Mouse (Mus musculus): ENCODE data around the gene Ntsr1. TPM values are rescaled to one million over a fixed set of nuclear protein-coding genes. Genes with fewer than 3 reads are reported as not detected.

Gene Ntsr1
- 6.2 and 6.3 TPM in 2 replicates for polyA plus RNA-seq (2014; fragmentation: Nextera tagmentation; extraction: Ambion mirVana)

DNA sequence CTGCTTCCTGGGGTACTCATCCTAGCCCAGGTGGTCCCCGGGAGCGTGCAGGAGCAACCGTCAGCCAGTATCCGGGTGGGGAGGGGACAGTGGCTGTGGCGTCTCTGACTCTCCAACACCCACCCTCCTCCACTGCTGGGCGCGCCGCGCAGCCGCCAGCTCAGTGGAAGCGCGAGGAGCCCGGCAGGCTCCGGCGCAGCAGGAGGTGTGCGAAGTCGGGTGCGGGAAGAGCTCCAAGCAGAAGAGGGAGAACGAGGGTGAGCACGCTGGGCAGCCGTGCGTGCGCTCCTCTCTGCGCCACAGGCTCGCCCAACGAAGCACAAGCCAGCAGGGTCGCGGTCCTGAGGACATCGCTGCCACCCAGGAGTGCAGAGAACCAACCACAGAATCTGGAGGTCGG is at the start of gene Ntsr1:
TSS of gene Ntsr1 (plus strand) at position 236 of the 400 bp plus-strand sequence.
- WGBS: under 1% methylated on average over 30 of the region's 30 CpGs
- H3K9ac ChIP-seq (ENCODE audit: low read length): peak within 1 kb of the TSS; percentile 55

DNA sequence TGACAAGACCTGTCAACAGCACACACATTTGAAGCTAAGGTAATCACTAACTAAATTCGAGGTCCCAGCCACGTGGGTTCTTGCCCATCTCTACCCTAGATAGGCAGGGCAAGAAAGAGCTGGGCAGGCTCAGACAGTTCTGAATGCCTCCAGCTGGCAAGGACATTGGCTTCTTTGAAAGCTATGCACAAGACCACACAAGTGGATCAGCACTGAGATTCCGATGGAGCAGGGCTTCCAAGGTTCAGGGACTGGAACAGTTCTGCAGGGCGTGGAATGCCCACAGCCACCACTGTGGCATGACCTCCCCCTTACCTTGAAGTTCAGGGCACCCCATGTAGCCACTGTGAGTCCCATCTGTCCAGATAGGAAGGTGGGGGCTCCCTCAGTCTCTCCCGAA is 49.2 kb upstream of the Ntsr1 start:
- Histone ChIP-seq H3K4me3 (ENCODE audit: low read depth, low read length) (no peak overlapping the region), H3K4me2 (ENCODE audit: low read length) (no peak overlapping the region), H3K4me1 (replicated peaks; ENCODE audit: control insufficient read depth, insufficient read depth, low read length) (no peaks in the 10 kb centered on the region), H3K9ac (ENCODE audit: low read length) (no peak overlapping the region), H3K9me3 (ENCODE audit: control insufficient read depth, low read length) (no peaks in the 10 kb centered on the region), H3K27me3 (replicated peaks; ENCODE audit: control insufficient read depth, insufficient read depth, low read length) (peaks cover 6% of the 10 kb centered on the region), H3K27ac (ENCODE audit: low read depth) (no peak overlapping the region), H3K36me3 (ENCODE audit: control insufficient read depth, insufficient read depth, low read length) (no peaks in the 10 kb centered on the region)
- ATAC-seq (replicated peaks; ENCODE audit: low FRiP score, low TSS enrichment, low read depth): no peak
- WGBS: 82% methylated on average over 5 of the region's 5 CpGs
- no peak for DNase-seq (ENCODE audit: low spot score)

More for the DNA sequence above, at the start of gene Ntsr1:
- Histone ChIP-seq H3K27me3 (replicated peaks; ENCODE audit: control insufficient read depth, insufficient read depth, low read length) (peaks cover 22% of the 10 kb centered on the region), H3K4me1 (replicated peaks; ENCODE audit: control insufficient read depth, insufficient read depth, low read length) (peaks cover 38% of the 10 kb centered on the region), H3K9me3 (ENCODE audit: control insufficient read depth, low read length) (no peaks in the 10 kb centered on the region), H3K4me3 (ENCODE audit: low read depth, low read length) (peak within 1 kb of the TSS; percentile 39), H3K27ac (ENCODE audit: low read depth) (peak within 1 kb of the TSS; percentile 85), H3K4me2 (ENCODE audit: low read length) (peak within 1 kb of the TSS; percentile 73), H3K36me3 (ENCODE audit: control insufficient read depth, insufficient read depth, low read length) (no peaks in the 10 kb centered on the region)
- DNase-seq (ENCODE audit: low spot score) (peak; percentile 69), ATAC-seq (replicated peaks; ENCODE audit: low FRiP score, low TSS enrichment, low read depth) (no peak; the same call in 1 of the 2 replicates)

DNA sequence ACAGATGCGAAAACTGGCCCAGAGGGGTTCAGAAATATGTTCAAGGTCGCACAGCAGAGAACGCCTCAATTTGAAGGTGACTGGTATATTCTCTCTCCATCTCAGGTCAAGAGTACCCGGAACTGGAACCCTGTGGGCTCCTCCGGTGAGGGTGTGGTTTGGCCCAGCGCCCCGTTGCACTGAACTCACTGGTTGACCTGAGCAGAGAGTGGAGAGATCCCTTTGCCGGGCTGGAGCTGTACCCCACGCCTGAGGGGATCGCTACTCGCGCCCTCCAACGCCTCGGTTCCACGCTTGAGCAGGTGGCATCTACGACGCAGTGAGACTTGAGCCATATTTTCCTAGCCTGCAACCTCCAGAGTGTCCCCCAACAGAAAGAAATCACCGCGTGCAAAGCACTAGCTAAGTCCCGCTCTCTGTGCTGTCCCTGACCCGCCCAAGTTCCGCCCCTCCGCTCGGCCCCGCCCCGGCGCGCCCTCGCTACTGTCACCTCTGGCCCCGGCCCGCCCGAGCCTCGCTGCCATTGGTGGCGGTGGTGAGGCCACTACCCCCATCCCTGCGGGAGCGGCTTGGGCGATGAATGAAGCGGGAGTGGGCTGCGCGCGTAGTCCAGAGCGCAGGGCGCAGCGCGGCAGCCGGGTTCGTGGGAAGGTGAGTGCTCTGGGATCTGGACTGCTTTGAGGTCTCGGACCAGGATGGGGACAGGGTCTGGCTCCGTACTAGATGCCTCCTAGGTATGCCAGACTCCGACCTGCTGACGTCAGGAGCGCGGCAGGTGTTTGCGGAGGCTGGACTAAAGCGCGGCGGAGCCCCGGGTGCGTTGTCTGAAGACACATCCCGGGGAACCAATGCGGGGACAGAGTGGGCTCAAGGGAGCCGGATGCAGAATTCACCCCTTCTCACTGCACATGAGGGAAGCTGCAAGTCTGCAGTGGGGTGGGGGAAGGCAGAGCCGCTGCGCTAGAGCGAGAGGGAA is 43.8 kb upstream of the Ntsr1 start, which contains the start of gene Slco4a1:
TSS of gene Slco4a1 (plus strand) at position 523 of the 976 bp plus-strand sequence.
- 1% methylated on average over 62 of the region's 65 CpGs for WGBS
- Histone ChIP-seq H3K9me3 (ENCODE audit: control insufficient read depth, low read length) (no peaks in the 10 kb centered on the region), H3K27me3 (replicated peaks; ENCODE audit: control insufficient read depth, insufficient read depth, low read length) (peaks cover 36% of the 10 kb centered on the region), H3K4me3 (ENCODE audit: low read depth, low read length) (peak within 1 kb of the TSS; percentile 37), H3K27ac (ENCODE audit: low read depth) (no peak within 1 kb of the TSS), H3K4me2 (ENCODE audit: low read length) (peak within 1 kb of the TSS; percentile 62), H3K9ac (ENCODE audit: low read length) (0 out of 2 replicates have a peak within 1 kb of the TSS, but pooled peaks have one; percentile 16), H3K36me3 (ENCODE audit: control insufficient read depth, insufficient read depth, low read length) (no peaks in the 10 kb centered on the region), H3K4me1 (replicated peaks; ENCODE audit: control insufficient read depth, insufficient read depth, low read length) (0 out of 2 replicates have a peak, but pooled peaks cover 6% of the 10 kb centered on the region)
- DNase-seq (ENCODE audit: low spot score) (peak; percentile 87), ATAC-seq (replicated peaks; ENCODE audit: low FRiP score, low TSS enrichment, low read depth) (peak; percentile 95)

DNA sequence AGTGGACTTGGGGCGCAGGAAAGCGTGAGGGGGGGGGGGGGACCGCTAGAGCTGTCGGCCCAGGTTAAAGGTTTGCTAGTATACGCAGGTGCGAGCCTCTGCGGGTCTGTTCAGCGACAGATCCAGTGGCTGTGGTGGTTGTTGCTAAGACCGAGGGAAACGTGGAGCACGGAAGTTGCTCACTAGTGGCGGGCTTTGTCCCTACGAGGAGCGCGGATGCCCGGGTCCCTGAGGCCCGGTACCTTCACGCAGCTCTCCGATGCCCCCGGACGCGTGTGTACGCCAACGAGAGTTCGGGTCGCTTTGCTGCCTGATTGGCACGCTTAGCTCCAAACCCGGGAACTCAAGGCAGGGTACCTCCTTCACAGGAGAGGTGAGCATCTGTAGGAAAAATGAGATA is 43.1 kb upstream of the Ntsr1 start:
- Histone ChIP-seq H3K4me3 (ENCODE audit: low read depth, low read length) (peak overlapping the region; percentile 37), H3K4me2 (ENCODE audit: low read length) (peak overlapping the region; percentile 62), H3K36me3 (ENCODE audit: control insufficient read depth, insufficient read depth, low read length) (no peaks in the 10 kb centered on the region), H3K9ac (ENCODE audit: low read length) (no peak overlapping the region), H3K4me1 (replicated peaks; ENCODE audit: control insufficient read depth, insufficient read depth, low read length) (0 out of 2 replicates have a peak, but pooled peaks cover 6% of the 10 kb centered on the region), H3K27ac (ENCODE audit: low read depth) (no peak overlapping the region), H3K27me3 (replicated peaks; ENCODE audit: control insufficient read depth, insufficient read depth, low read length) (peaks cover 36% of the 10 kb centered on the region), H3K9me3 (ENCODE audit: control insufficient read depth, low read length) (no peaks in the 10 kb centered on the region)
- WGBS: 1% methylated on average over 27 of the region's 28 CpGs
- ATAC-seq (replicated peaks; ENCODE audit: low FRiP score, low TSS enrichment, low read depth): peak; percentile 28
- DNase-seq (ENCODE audit: low spot score): peak; percentile 70

DNA sequence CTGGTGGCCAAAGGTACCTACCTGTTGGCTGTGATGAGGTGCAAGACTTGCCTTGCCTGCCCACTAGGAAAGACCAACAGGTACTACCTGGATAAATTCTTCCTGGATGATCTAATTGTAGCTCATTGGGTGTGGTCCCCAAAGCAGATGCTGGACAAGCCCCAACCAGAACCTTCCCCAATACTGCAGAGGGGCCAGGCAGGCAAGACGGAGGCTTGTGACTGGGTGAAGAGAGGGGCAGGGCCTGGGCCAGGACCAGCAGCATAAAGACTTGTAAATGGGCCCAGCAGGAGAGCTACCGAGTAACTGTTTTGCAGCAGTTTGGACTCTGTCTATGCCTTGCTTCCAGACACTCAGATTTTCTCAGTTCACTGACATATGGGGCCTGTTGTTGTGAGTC is 42.1 kb upstream of the Ntsr1 start:
- WGBS: 62% methylated on average over 2 of the region's 2 CpGs
- no peak overlapping the region for H3K4me3 ChIP-seq (ENCODE audit: low read depth, low read length)
- no peak overlapping the region for H3K4me2 ChIP-seq (ENCODE audit: low read length)
- 0 out of 2 replicates have a peak, but pooled peaks cover 6% of the 10 kb centered on the region for H3K4me1 ChIP-seq (replicated peaks; ENCODE audit: control insufficient read depth, insufficient read depth, low read length)
- no peaks in the 10 kb centered on the region for H3K9me3 ChIP-seq (ENCODE audit: control insufficient read depth, low read length)
- ATAC-seq (replicated peaks; ENCODE audit: low FRiP score, low TSS enrichment, low read depth): no peak
- DNase-seq (ENCODE audit: low spot score): no peak
- H3K36me3 ChIP-seq (ENCODE audit: control insufficient read depth, insufficient read depth, low read length): no peaks in the 10 kb centered on the region
- H3K27me3 ChIP-seq (replicated peaks; ENCODE audit: control insufficient read depth, insufficient read depth, low read length): peaks cover 36% of the 10 kb centered on the region
- H3K9ac ChIP-seq (ENCODE audit: low read length): no peak overlapping the region
- no peak overlapping the region for H3K27ac ChIP-seq (ENCODE audit: low read depth)

DNA sequence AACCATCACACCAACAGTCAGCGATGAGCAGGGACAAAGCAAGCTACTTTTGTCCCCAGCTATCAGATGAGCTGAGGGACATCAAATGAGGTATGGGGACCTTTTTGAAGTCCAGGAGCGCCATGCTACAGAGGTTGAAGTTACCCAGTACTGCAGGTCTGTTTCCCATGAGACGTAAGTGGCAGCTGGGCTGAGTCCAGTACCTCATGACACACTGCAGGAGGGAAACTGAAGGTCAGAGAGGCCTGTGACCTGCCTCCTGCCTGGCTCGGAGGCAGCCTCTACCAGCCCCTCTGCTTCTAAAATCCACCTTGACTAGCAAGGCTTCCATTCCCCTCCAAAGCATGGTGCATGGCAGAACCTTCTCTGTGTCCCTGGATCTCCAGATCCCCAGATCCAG is 40.3 kb upstream of the Ntsr1 start:
- ATAC-seq (replicated peaks; ENCODE audit: low FRiP score, low TSS enrichment, low read depth) (no peak), DNase-seq (ENCODE audit: low spot score) (no peak)
- Histone ChIP-seq H3K9me3 (ENCODE audit: control insufficient read depth, low read length) (no peaks in the 10 kb centered on the region), H3K4me3 (ENCODE audit: low read depth, low read length) (no peak overlapping the region), H3K36me3 (ENCODE audit: control insufficient read depth, insufficient read depth, low read length) (no peaks in the 10 kb centered on the region), H3K4me2 (ENCODE audit: low read length) (no peak overlapping the region), H3K27ac (ENCODE audit: low read depth) (no peak overlapping the region), H3K4me1 (replicated peaks; ENCODE audit: control insufficient read depth, insufficient read depth, low read length) (0 out of 2 replicates have a peak, but pooled peaks cover 6% of the 10 kb centered on the region), H3K9ac (ENCODE audit: low read length) (no peak overlapping the region), H3K27me3 (replicated peaks; ENCODE audit: control insufficient read depth, insufficient read depth, low read length) (peaks cover 36% of the 10 kb centered on the region)
- WGBS: 78% methylated on average over 4 of the region's 4 CpGs

DNA sequence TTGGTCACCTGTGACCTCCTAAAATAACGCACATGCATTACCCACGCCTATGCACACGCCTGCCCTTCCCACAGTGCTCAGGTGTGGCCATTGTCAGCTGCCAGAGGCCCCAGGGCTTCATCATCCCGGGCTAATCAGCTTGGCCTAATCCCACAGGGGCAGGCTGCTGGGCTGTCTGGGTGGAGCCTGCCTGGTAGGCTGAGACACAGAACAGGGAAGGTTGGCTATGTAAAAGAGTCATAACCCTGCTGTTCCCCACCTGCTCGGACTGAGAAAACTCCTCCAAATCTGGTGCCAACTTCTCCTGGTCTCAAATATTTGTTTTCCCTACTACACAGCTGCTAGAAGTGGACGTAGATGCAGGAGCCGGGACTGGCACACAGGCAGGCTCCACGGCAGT is 39.0 kb upstream of the Ntsr1 start:
- Histone ChIP-seq H3K4me1 (replicated peaks; ENCODE audit: control insufficient read depth, insufficient read depth, low read length) (0 out of 2 replicates have a peak, but pooled peaks cover 6% of the 10 kb centered on the region), H3K27me3 (replicated peaks; ENCODE audit: control insufficient read depth, insufficient read depth, low read length) (peaks cover 27% of the 10 kb centered on the region), H3K4me3 (ENCODE audit: low read depth, low read length) (no peak overlapping the region), H3K9me3 (ENCODE audit: control insufficient read depth, low read length) (no peaks in the 10 kb centered on the region), H3K27ac (ENCODE audit: low read depth) (no peak overlapping the region), H3K9ac (ENCODE audit: low read length) (no peak overlapping the region), H3K36me3 (ENCODE audit: control insufficient read depth, insufficient read depth, low read length) (no peaks in the 10 kb centered on the region), H3K4me2 (ENCODE audit: low read length) (no peak overlapping the region)
- ATAC-seq (replicated peaks; ENCODE audit: low FRiP score, low TSS enrichment, low read depth) (no peak), DNase-seq (ENCODE audit: low spot score) (no peak)
- 59% methylated on average over 8 of the region's 8 CpGs for WGBS

DNA sequence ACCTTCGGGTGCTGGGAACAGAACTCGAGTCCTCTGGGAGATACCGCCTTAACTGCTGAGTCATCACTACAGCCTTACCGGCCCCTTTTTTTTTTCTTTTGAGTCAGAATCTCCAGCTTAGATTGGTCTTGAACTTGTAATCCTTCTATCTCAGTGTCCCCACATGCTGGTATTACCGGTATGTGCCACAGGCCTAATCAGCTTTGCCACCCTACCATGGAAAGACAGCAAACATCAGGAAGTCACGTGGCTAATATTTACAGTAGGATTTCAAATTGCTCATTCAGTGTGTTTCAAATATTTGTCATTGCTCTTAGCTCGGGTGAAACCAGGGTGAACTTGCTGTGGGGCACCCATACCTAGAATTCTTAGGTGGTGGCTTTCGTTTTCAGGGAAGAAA is 37.2 kb upstream of the Ntsr1 start:
- Histone ChIP-seq H3K9ac (ENCODE audit: low read length) (no peak overlapping the region), H3K4me3 (ENCODE audit: low read depth, low read length) (no peak overlapping the region), H3K4me1 (replicated peaks; ENCODE audit: control insufficient read depth, insufficient read depth, low read length) (no peaks in the 10 kb centered on the region), H3K36me3 (ENCODE audit: control insufficient read depth, insufficient read depth, low read length) (no peaks in the 10 kb centered on the region), H3K27me3 (replicated peaks; ENCODE audit: control insufficient read depth, insufficient read depth, low read length) (peaks cover 9% of the 10 kb centered on the region), H3K9me3 (ENCODE audit: control insufficient read depth, low read length) (no peaks in the 10 kb centered on the region), H3K4me2 (ENCODE audit: low read length) (no peak overlapping the region), H3K27ac (ENCODE audit: low read depth) (no peak overlapping the region)
- ATAC-seq (replicated peaks; ENCODE audit: low FRiP score, low TSS enrichment, low read depth): no peak
- WGBS: 73% methylated on average over 8 of the region's 8 CpGs
- no peak for DNase-seq (ENCODE audit: low spot score)

All from intestine, embryonic 14.5 days (tissue).